Mouse (Mus musculus) bone marrow macrophage, adult 2 months (primary cell): ENCODE data around the gene 9930022D16Rik.

Experiments
- CTCF ChIP-seq: IDR thresholded peaks from 2 replicates; pipeline ENCODE4 v1.5.1; 2012; ENCODE audit warnings: low read depth, mild to moderate bottlenecking, low read length, moderate library complexity
- POLR2A ChIP-seq: IDR thresholded peaks from 2 replicates; pipeline ENCODE4 v1.6.1; 2012; ENCODE audit warnings: mild to moderate bottlenecking, low read depth, low read length, borderline replicate concordance

GRCm38 (mm10) chr11:109375412-109375811, 38.3 kb upstream of the 9930022D16Rik start:
- TF ChIP-seq POLR2A (no peak), CTCF (no peak)
